Mouse (Mus musculus) ES-Bruce4 (cell line): ENCODE data around the gene Cycs.

Source experiments
- CTCF ChIP-seq: IDR thresholded peaks from one replicate; pipeline ENCODE4 v1.8.1; 2011; ENCODE audit warnings: low read depth, low read length
- EP300 ChIP-seq: IDR thresholded peaks from 2 replicates; pipeline ENCODE4 v1.6.1; 2011; ENCODE audit warnings: low read depth, low read length; ENCODE audit not compliant: insufficient read depth
- POLR2A ChIP-seq: IDR thresholded peaks from one replicate; pipeline ENCODE4 v1.8.1; 2011; ENCODE audit warnings: low read length; ENCODE audit not compliant: insufficient read depth

- TF ChIP-seq CTCF (no peak), EP300 (no peak), POLR2A (no peak)
Measured at GRCm38 (mm10) chr6:50590234-50590633, 23.9 kb upstream of the Cycs start.
